Mouse (Mus musculus) neural tube, embryonic 14.5 days (tissue): Measurements from ENCODE around the gene Pet100. TPM values are rescaled to one million over a fixed set of nuclear protein-coding genes. Genes with fewer than 3 reads are reported as not detected.

Source experiments
- ATAC-seq: fragments of 200-750 bp; cut with Nextera tagmentation; 2 replicates; pipeline ENCODE4 v1.8.0; 2017; ENCODE audit warnings: low read depth, mild to moderate bottlenecking, moderate TSS enrichment, moderate library complexity
- H3K27ac ChIP-seq: fragments of 300-500 bp; sonication (generic); 2 replicates; pipeline ENCODE4 v1.5.1; 2014; ENCODE audit warnings: low read depth, mild to moderate bottlenecking, control low read depth, low read length, moderate library complexity, mixed read lengths
- H3K27me3 ChIP-seq: fragments of 300-500 bp; sonication (generic); 2 replicates; pipeline ENCODE4 v1.6.1; 2014; ENCODE audit warnings: low read length; ENCODE audit not compliant: control insufficient read depth, insufficient read depth
- H3K36me3 ChIP-seq: fragments of 300-500 bp; sonication (generic); 2 replicates; pipeline ENCODE4 v1.6.1; 2014; ENCODE audit warnings: low read length, mixed read lengths; ENCODE audit not compliant: control insufficient read depth, insufficient read depth
- H3K4me1 ChIP-seq: fragments of 300-500 bp; sonication (generic); 2 replicates; pipeline ENCODE4 v1.6.1; 2014; ENCODE audit warnings: low read length; ENCODE audit not compliant: control insufficient read depth, insufficient read depth
- H3K4me2 ChIP-seq: fragments of 300-500 bp; sonication (generic); 2 replicates; pipeline ENCODE4 v1.6.1; 2014; ENCODE audit warnings: mild to moderate bottlenecking, low read depth, low read length, control low read depth
- H3K4me3 ChIP-seq: fragments of 300-500 bp; sonication (generic); 2 replicates; pipeline ENCODE4 v1.5.1; 2014; ENCODE audit warnings: low read depth, low read length, control low read depth, mixed read lengths
- H3K9ac ChIP-seq: fragments of 300-500 bp; sonication (generic); replicated peaks from 2 replicates; pipeline ENCODE4 v1.6.1; 2014; ENCODE audit warnings: low read depth, mild to moderate bottlenecking, control low read depth, low read length, mixed read lengths
- H3K9me3 ChIP-seq: fragments of 300-500 bp; sonication (generic); 2 replicates; pipeline ENCODE4 v1.6.1; 2016; ENCODE audit warnings: low read length; ENCODE audit not compliant: control insufficient read depth
- WGBS: fragments of 180-500 bp; shearing (Covaris S2); extraction: QIAGEN DNeasy Blood & Tissue Kit; methylation state at CpG from one replicate; pipeline ENCODE4 v1.1.7; 2014; 5-methylcytosine and 5-hydroxymethylcytosine counted together
- polyA plus RNA-seq: library from polyadenylated mRNA; unstranded; fragments of >200 nt; fragmentation: Nextera tagmentation; extraction: Ambion mirVana; gene quantifications from 2 replicates; pipeline ENCODE4 v1.2.1, GENCODE M21; 2014

Pet100 gene
- polyA plus RNA-seq, 1 experiment from 2014 or later = 89.1 TPM

GRCm38 (mm10) chr8:3588258-3588633, 33.1 kb upstream of the Pet100 start:
- peak; percentile 70 for ATAC-seq
- H3K9me3 ChIP-seq = no peaks in the 10 kb centered on the region
- H3K27ac ChIP-seq = peak overlapping the region; percentile 82
- H3K4me2 ChIP-seq = peak overlapping the region; percentile 73
- H3K4me3 ChIP-seq = peak overlapping the region; percentile 87
- H3K9ac ChIP-seq = peak overlapping the region; percentile 88
- H3K36me3 ChIP-seq = no peaks in the 10 kb centered on the region
- no peaks in the 10 kb centered on the region for H3K27me3 ChIP-seq
- 2% methylated on average over 11 of the region's 11 CpGs for WGBS
- no peaks in the 10 kb centered on the region for H3K4me1 ChIP-seq

GRCm38 (mm10) chr8:3593470-3593869, 27.9 kb upstream of the Pet100 start:
- H3K4me3 ChIP-seq = no peak overlapping the region
- H3K27me3 ChIP-seq = no peaks in the 10 kb centered on the region
- H3K9me3 ChIP-seq = no peaks in the 10 kb centered on the region
- no peak overlapping the region for H3K9ac ChIP-seq
- H3K4me2 ChIP-seq = no peak overlapping the region
- WGBS = 74% methylated on average over 3 of the region's 3 CpGs
- 0 out of 2 replicates have a peak, but pooled peaks cover 10% of the 10 kb centered on the region for H3K36me3 ChIP-seq
- no peak overlapping the region for H3K27ac ChIP-seq
- no peaks in the 10 kb centered on the region for H3K4me1 ChIP-seq
- no peak for ATAC-seq

GRCm38 (mm10) chr8:3594466-3594865, 26.9 kb upstream of the Pet100 start:
- no peak overlapping the region for H3K9ac ChIP-seq
- 95% methylated on average over 2 of the region's 2 CpGs for WGBS
- H3K9me3 ChIP-seq = no peaks in the 10 kb centered on the region
- ATAC-seq = no peak
- H3K4me2 ChIP-seq = no peak overlapping the region
- H3K4me1 ChIP-seq = no peaks in the 10 kb centered on the region
- H3K27ac ChIP-seq = no peak overlapping the region
- 0 out of 2 replicates have a peak, but pooled peaks cover 13% of the 10 kb centered on the region for H3K36me3 ChIP-seq
- H3K27me3 ChIP-seq = no peaks in the 10 kb centered on the region
- no peak overlapping the region for H3K4me3 ChIP-seq

GRCm38 (mm10) chr8:3598054-3598453, 23.3 kb upstream of the Pet100 start:
- no peaks in the 10 kb centered on the region for H3K4me1 ChIP-seq
- H3K27ac ChIP-seq = no peak overlapping the region
- H3K4me3 ChIP-seq = no peak overlapping the region
- H3K9me3 ChIP-seq = no peaks in the 10 kb centered on the region
- WGBS = 76% methylated on average over 3 of the region's 3 CpGs
- no peak overlapping the region for H3K9ac ChIP-seq
- no peaks in the 10 kb centered on the region for H3K27me3 ChIP-seq
- no peak overlapping the region for H3K4me2 ChIP-seq
- no peak for ATAC-seq
- H3K36me3 ChIP-seq = peaks cover 33% of the 10 kb centered on the region; the same call in 1 of the 2 replicates

- Histone ChIP-seq H3K27ac (no peak overlapping the region), H3K9me3 (no peaks in the 10 kb centered on the region), H3K4me2 (no peak overlapping the region), H3K4me3 (no peak overlapping the region), H3K36me3 (peaks cover 44% of the 10 kb centered on the region; the same call in 1 of the 2 replicates), H3K4me1 (no peaks in the 10 kb centered on the region), H3K27me3 (no peaks in the 10 kb centered on the region), H3K9ac (no peak overlapping the region)
- WGBS = 33% methylated on average over 1 of the region's 1 CpGs
- ATAC-seq = no peak
These were observed 22.1 kb upstream of the Pet100 start for GRCm38 (mm10) chr8:3599219-3599618.

GRCm38 (mm10) chr8:3600401-3600800, 20.9 kb upstream of the Pet100 start:
- H3K9ac ChIP-seq = no peak overlapping the region
- H3K36me3 ChIP-seq = peaks cover 53% of the 10 kb centered on the region; the same call in 1 of the 2 replicates
- H3K4me2 ChIP-seq = no peak overlapping the region
- no peak for ATAC-seq
- H3K27ac ChIP-seq = no peak overlapping the region
- H3K4me3 ChIP-seq = no peak overlapping the region
- 90% methylated on average over 6 of the region's 6 CpGs for WGBS
- H3K27me3 ChIP-seq = no peaks in the 10 kb centered on the region
- H3K9me3 ChIP-seq = no peaks in the 10 kb centered on the region
- H3K4me1 ChIP-seq = no peaks in the 10 kb centered on the region

- ATAC-seq = no peak
- WGBS = 83% methylated on average over 13 of the region's 13 CpGs
- Histone ChIP-seq H3K4me3 (no peak overlapping the region), H3K9ac (no peak overlapping the region), H3K4me2 (no peak overlapping the region), H3K27me3 (no peaks in the 10 kb centered on the region), H3K9me3 (no peaks in the 10 kb centered on the region), H3K4me1 (no peaks in the 10 kb centered on the region), H3K27ac (no peak overlapping the region), H3K36me3 (peaks cover 60% of the 10 kb centered on the region)
These were observed 17.9 kb upstream of the Pet100 start for GRCm38 (mm10) chr8:3603439-3603838.

- H3K4me1 ChIP-seq = no peaks in the 10 kb centered on the region
- H3K36me3 ChIP-seq = peaks cover 76% of the 10 kb centered on the region
- no peaks in the 10 kb centered on the region for H3K9me3 ChIP-seq
- H3K27ac ChIP-seq = no peak overlapping the region
- no peak overlapping the region for H3K9ac ChIP-seq
- H3K4me2 ChIP-seq = no peak overlapping the region
- ATAC-seq = peak; percentile 18; the same call in 1 of the 2 replicates
- no peaks in the 10 kb centered on the region for H3K27me3 ChIP-seq
- 86% methylated on average over 16 of the region's 16 CpGs for WGBS
- H3K4me3 ChIP-seq = no peak overlapping the region
These were observed 14.8 kb upstream of the Pet100 start for GRCm38 (mm10) chr8:3606593-3606992.

- Histone ChIP-seq H3K9ac (no peak overlapping the region), H3K4me3 (no peak overlapping the region), H3K4me2 (no peak overlapping the region), H3K27ac (no peak overlapping the region), H3K27me3 (no peaks in the 10 kb centered on the region), H3K36me3 (peaks cover 76% of the 10 kb centered on the region), H3K4me1 (no peaks in the 10 kb centered on the region), H3K9me3 (no peaks in the 10 kb centered on the region)
- 94% methylated on average over 7 of the region's 7 CpGs for WGBS
- ATAC-seq = no peak
These were observed 13.5 kb upstream of the Pet100 start for GRCm38 (mm10) chr8:3607822-3608221.
